Mouse (Mus musculus) liver, embryonic 14.5 days (tissue): Measurements from ENCODE around the gene Tas2r135.

Experiments used
- CTCF ChIP-seq: IDR thresholded peaks from 2 replicates; pipeline ENCODE4 v1.5.1; 2016; ENCODE audit warnings: antibody characterized with exemption, low read depth, control low read depth
- EP300 ChIP-seq: IDR thresholded peaks from 2 replicates; pipeline ENCODE4 v1.6.1; 2016; ENCODE audit warnings: antibody characterized with exemption, low read depth

DNA sequence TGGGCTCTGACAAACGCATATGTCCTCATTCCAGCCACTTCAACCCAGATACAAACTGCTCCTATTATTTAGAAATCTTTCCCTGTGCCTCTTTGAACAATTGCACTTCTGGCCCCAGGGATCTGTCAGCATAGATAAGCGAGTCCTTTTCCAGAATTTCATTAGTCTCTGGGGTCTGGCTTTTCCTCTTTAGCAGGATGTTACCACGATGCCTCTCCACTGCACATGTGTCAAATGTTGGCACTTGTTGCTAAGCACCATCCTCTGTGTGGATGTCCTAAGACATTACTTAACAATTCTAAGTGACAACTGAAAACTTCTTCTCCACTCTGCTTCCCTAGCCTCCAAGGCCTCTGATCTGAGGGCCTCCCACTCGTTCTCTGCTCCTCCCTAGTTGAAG, 29.2 kb upstream of the Tas2r135 start:
- TF ChIP-seq CTCF = no peak
- TF ChIP-seq EP300 = no peak
